Mouse (Mus musculus): ENCODE results near the gene Sorl1. TPM values are rescaled to one million over a fixed set of nuclear protein-coding genes. Genes with fewer than 3 reads are reported as not detected.

Sorl1 gene
- polyA plus RNA-seq, 1 experiment = 58.1 TPM

DNA sequence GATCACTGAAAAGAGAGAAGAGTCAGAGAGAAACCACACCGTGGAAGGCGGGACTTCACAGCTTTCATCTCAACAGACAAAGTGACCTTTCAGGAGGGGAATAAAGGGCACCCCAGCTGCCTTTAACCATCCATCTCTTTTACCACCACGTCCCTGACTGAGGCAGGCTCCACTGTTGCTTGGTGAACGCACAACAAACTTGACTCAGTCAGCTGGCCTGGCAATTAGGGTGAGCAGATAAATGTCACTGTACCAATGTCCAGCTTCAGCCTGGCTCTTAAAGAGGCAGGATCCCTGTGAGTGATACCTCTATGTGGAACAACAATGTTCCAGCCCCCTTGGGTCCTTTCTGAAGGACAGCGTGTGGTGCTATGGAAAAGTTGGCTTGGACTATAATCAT is 138.5 kb downstream of the Sorl1 start:
- 60% methylated on average over 5 of the region's 5 CpGs for WGBS
- Histone ChIP-seq H3K27me3 (replicated peaks; ENCODE audit: control insufficient read depth, insufficient read depth, low read length) (no peaks in the 10 kb centered on the region), H3K36me3 (ENCODE audit: control insufficient read depth, insufficient read depth, low read length) (no peaks in the 10 kb centered on the region), H3K4me3 (ENCODE audit: insufficient read depth, low read depth, low read length) (no peak overlapping the region), H3K27ac (ENCODE audit: insufficient read depth, low read depth, low read length) (no peak overlapping the region), H3K4me1 (ENCODE audit: control insufficient read depth, insufficient read depth, low read length) (peaks cover 4% of the 10 kb centered on the region; the same call in 1 of the 2 replicates)
- TF ChIP-seq CTCF (conservative IDR thresholded peaks at IDR 0.05; ENCODE audit: insufficient read depth, insufficient read length, low read depth, low read length) (no peak), POLR2A (IDR thresholded peaks at IDR 0.05; ENCODE audit: low read depth, low read length) (no peak)
- DNase-seq = no peak

DNA sequence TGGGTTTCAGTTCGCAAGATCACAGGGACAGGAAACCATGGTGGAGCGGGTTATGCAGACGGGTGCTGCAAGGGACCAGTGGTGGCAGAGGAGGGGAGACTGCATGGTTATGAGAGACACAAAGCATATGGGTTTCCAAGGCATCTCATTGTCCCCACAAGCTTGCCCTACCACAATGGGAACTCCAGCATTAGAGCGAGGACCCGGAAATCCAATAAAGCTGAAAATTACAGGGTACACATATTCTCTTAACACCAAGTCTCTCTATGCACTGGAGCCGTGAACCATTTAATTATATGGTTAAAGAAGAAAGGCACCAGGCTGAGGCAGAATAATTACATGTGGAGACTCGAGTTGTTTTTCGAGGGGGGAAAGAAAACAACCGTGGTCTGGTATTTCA is 139.0 kb downstream of the Sorl1 start:
- TF ChIP-seq CTCF (conservative IDR thresholded peaks at IDR 0.05; ENCODE audit: insufficient read depth, insufficient read length, low read depth, low read length) (no peak), POLR2A (IDR thresholded peaks at IDR 0.05; ENCODE audit: low read depth, low read length) (no peak)
- WGBS = 72% methylated on average over 9 of the region's 9 CpGs
- Histone ChIP-seq H3K36me3 (ENCODE audit: control insufficient read depth, insufficient read depth, low read length) (no peaks in the 10 kb centered on the region), H3K4me1 (ENCODE audit: control insufficient read depth, insufficient read depth, low read length) (peaks cover 4% of the 10 kb centered on the region; the same call in 1 of the 2 replicates), H3K4me3 (ENCODE audit: insufficient read depth, low read depth, low read length) (no peak overlapping the region), H3K27ac (ENCODE audit: insufficient read depth, low read depth, low read length) (no peak overlapping the region), H3K27me3 (replicated peaks; ENCODE audit: control insufficient read depth, insufficient read depth, low read length) (no peaks in the 10 kb centered on the region)
- DNase-seq = no peak

DNA sequence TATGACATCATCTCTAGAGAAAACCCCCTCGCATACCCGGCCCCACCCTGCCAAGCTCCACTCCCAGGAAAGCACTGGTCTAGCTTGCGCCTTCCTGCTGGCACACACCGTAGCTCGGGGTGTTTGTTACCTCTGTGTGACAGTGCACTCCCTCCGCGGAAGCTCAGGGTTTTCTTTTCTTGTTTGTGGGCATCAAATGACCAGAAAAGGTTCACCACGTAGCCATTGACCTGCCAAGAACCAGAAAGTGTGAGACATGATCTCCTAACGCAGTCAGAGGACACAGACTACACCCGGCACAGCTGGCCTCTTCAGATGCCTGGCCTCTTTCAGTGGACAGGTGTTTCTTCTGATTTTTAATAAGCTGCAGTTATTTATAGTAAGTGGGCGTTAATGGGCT is 139.8 kb downstream of the Sorl1 start:
- Histone ChIP-seq H3K4me3 (ENCODE audit: insufficient read depth, low read depth, low read length) (no peak overlapping the region), H3K27ac (ENCODE audit: insufficient read depth, low read depth, low read length) (no peak overlapping the region), H3K27me3 (replicated peaks; ENCODE audit: control insufficient read depth, insufficient read depth, low read length) (no peaks in the 10 kb centered on the region), H3K36me3 (ENCODE audit: control insufficient read depth, insufficient read depth, low read length) (no peaks in the 10 kb centered on the region), H3K4me1 (ENCODE audit: control insufficient read depth, insufficient read depth, low read length) (peaks cover 4% of the 10 kb centered on the region; the same call in 1 of the 2 replicates)
- TF ChIP-seq POLR2A (IDR thresholded peaks at IDR 0.05; ENCODE audit: low read depth, low read length) = no peak
- no peak for TF ChIP-seq CTCF (conservative IDR thresholded peaks at IDR 0.05; ENCODE audit: insufficient read depth, insufficient read length, low read depth, low read length)
- WGBS = 79% methylated on average over 11 of the region's 11 CpGs
- DNase-seq = no peak

DNA sequence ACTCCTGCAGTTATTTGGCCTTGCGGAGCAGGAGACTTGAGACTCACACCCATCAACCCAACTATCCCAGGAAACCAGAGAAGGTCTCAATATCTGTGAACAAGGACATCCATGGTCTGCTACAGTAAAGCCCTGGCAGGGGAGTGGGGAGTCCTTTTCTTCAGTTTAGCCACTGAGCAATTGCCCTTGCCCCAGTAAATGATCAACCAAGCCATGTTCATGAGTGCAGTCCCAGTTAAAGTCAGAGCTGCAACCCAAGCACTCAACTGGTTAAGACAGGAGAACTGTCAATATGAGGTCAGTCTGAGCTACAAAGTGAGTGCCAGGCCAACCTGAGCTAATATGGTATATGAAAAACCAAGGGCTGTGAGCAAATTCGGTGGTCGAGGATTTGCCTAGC is 140.8 kb downstream of the Sorl1 start:
- no peak for TF ChIP-seq CTCF (conservative IDR thresholded peaks at IDR 0.05; ENCODE audit: insufficient read depth, insufficient read length, low read depth, low read length)
- no peak for TF ChIP-seq POLR2A (IDR thresholded peaks at IDR 0.05; ENCODE audit: low read depth, low read length)
- 68% methylated on average over 3 of the region's 3 CpGs for WGBS
- no peak overlapping the region for H3K4me3 ChIP-seq (ENCODE audit: insufficient read depth, low read depth, low read length)
- H3K36me3 ChIP-seq (ENCODE audit: control insufficient read depth, insufficient read depth, low read length) = no peaks in the 10 kb centered on the region
- H3K27me3 ChIP-seq (replicated peaks; ENCODE audit: control insufficient read depth, insufficient read depth, low read length) = no peaks in the 10 kb centered on the region
- peak; percentile 78 for DNase-seq
- H3K4me1 ChIP-seq (ENCODE audit: control insufficient read depth, insufficient read depth, low read length) = peaks cover 4% of the 10 kb centered on the region; the same call in 1 of the 2 replicates
- no peak overlapping the region for H3K27ac ChIP-seq (ENCODE audit: insufficient read depth, low read depth, low read length)

DNA sequence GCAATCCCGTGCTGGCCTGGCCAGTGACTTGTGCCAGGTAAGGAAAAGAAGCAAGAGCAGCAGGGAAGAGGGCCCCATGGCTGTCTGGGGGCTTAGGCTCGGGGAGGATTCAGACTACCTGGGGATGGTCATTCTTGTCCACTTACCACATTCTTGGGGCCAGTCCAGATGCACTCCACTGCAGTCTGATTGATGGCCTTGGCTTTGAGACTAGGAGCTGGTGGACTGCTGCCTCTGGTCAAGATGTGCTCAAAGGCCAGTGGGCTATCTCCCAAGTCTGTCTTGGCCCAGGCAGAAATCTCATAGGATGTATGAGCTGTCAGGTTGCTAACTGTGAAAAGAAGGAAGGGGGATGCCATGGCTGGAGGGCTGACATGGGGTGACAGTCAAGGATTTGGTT is 141.3 kb downstream of the Sorl1 start:
- no peak for TF ChIP-seq CTCF (conservative IDR thresholded peaks at IDR 0.05; ENCODE audit: insufficient read depth, insufficient read length, low read depth, low read length)
- no peak for TF ChIP-seq POLR2A (IDR thresholded peaks at IDR 0.05; ENCODE audit: low read depth, low read length)
- Histone ChIP-seq H3K27ac (ENCODE audit: insufficient read depth, low read depth, low read length) (no peak overlapping the region), H3K4me1 (ENCODE audit: control insufficient read depth, insufficient read depth, low read length) (peaks cover 4% of the 10 kb centered on the region; the same call in 1 of the 2 replicates), H3K36me3 (ENCODE audit: control insufficient read depth, insufficient read depth, low read length) (no peaks in the 10 kb centered on the region; the same call in 1 of the 2 replicates), H3K27me3 (replicated peaks; ENCODE audit: control insufficient read depth, insufficient read depth, low read length) (no peaks in the 10 kb centered on the region), H3K4me3 (ENCODE audit: insufficient read depth, low read depth, low read length) (no peak overlapping the region)
- DNase-seq = peak; percentile 40
- 60% methylated on average over 2 of the region's 2 CpGs for WGBS

DNA sequence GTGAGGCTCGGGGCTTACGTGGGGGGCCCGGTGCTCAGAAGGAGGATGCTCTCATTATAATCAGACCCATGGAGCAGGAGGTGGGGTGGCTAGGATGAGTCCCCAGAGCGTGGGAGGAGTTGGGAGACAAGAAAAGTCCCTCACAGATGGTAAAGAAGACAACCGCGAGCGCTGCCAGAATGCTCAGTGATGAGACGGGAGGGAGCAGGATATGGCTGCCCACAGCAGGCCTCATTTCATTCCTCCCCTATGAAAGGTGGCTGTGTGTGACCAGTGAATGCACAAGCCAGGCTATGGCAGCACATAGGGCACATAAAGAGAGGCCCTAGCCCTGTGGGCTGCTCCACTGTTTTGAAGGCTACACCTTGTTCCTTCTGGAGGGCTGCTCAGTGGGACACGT is 142.1 kb downstream of the Sorl1 start:
- TF ChIP-seq POLR2A (IDR thresholded peaks at IDR 0.05; ENCODE audit: low read depth, low read length) = no peak
- no peak for TF ChIP-seq CTCF (conservative IDR thresholded peaks at IDR 0.05; ENCODE audit: insufficient read depth, insufficient read length, low read depth, low read length)
- 90% methylated on average over 9 of the region's 9 CpGs for WGBS
- no peaks in the 10 kb centered on the region; the same call in 1 of the 2 replicates for H3K36me3 ChIP-seq (ENCODE audit: control insufficient read depth, insufficient read depth, low read length)
- H3K27ac ChIP-seq (ENCODE audit: insufficient read depth, low read depth, low read length) = no peak overlapping the region
- no peak for DNase-seq
- no peaks in the 10 kb centered on the region for H3K27me3 ChIP-seq (replicated peaks; ENCODE audit: control insufficient read depth, insufficient read depth, low read length)
- H3K4me1 ChIP-seq (ENCODE audit: control insufficient read depth, insufficient read depth, low read length) = peaks cover 4% of the 10 kb centered on the region; the same call in 1 of the 2 replicates
- H3K4me3 ChIP-seq (ENCODE audit: insufficient read depth, low read depth, low read length) = no peak overlapping the region

DNA sequence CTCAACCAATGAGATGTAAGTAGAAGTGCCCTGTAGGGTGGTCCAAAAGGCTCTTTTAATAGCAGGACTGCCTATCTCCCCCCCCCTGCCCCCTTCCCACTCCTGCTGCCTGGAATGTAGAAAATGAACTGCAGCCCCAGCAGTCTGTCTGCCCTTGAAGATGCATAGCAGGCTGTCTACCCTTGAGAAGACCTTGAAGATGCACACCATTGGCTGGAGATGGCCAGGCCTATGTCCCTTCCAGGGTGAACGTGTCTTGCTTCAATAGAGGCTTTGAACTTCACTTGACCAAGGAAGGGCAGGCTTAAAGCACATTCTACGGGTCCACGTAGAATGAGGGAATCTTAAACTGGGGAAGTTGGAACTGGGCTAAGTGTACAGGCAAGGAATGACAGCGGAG is 142.8 kb downstream of the Sorl1 start:
- no peak overlapping the region for H3K27ac ChIP-seq (ENCODE audit: insufficient read depth, low read depth, low read length)
- TF ChIP-seq POLR2A (IDR thresholded peaks at IDR 0.05; ENCODE audit: low read depth, low read length) (no peak), CTCF (conservative IDR thresholded peaks at IDR 0.05; ENCODE audit: insufficient read depth, insufficient read length, low read depth, low read length) (no peak)

More for the DNA sequence above, 142.8 kb downstream of the Sorl1 start:
- Histone ChIP-seq H3K27me3 (replicated peaks; ENCODE audit: control insufficient read depth, insufficient read depth, low read length) (no peaks in the 10 kb centered on the region), H3K4me3 (ENCODE audit: insufficient read depth, low read depth, low read length) (no peak overlapping the region), H3K36me3 (ENCODE audit: control insufficient read depth, insufficient read depth, low read length) (no peaks in the 10 kb centered on the region; the same call in 1 of the 2 replicates), H3K4me1 (ENCODE audit: control insufficient read depth, insufficient read depth, low read length) (peaks cover 4% of the 10 kb centered on the region; the same call in 1 of the 2 replicates)
- 77% methylated on average over 4 of the region's 4 CpGs for WGBS
- DNase-seq = no peak

Measured in kidney, adult 2 months (tissue).